Mouse (Mus musculus): ENCODE data around the gene Rfx2. TPM values are rescaled to one million over a fixed set of nuclear protein-coding genes. Genes with fewer than 3 reads are reported as not detected.

The Rfx2 gene
- polyA plus RNA-seq, 1 experiment = 11.2 TPM

DNA sequence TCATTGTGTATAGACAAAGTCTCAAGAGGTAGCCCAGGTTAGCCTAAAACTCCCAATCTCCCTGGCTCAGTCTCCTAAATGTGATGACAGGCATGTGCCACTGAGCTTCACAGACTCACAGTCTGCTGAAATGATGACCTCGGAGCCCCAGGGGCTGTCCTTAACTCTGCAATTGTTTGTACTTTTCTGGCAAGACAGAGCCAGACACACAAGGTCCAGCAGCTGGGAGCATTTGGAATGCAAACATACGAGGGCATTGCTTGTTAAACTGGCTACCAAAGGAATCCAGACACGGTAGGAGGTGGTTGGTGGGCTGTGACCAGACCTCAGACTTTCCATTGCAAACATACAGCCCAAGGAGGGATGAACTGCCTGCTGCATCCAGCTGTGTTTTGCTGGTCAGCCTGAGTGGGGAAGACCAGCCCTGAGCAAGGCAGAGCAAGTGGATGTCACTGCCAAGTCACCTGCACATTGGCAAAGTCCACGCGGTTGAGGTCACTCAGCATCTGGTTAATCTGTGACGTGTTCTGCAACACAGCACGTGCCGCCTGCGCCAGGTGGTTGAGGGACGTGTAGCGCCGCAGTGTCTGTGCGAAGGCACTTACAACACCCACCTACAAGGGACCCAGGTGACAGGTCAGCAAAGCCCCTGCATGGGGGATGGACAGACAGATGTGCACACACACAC, 50.4 kb downstream of the Rfx2 start:
- no peak for DNase-seq (ENCODE audit: low read depth)

DNA sequence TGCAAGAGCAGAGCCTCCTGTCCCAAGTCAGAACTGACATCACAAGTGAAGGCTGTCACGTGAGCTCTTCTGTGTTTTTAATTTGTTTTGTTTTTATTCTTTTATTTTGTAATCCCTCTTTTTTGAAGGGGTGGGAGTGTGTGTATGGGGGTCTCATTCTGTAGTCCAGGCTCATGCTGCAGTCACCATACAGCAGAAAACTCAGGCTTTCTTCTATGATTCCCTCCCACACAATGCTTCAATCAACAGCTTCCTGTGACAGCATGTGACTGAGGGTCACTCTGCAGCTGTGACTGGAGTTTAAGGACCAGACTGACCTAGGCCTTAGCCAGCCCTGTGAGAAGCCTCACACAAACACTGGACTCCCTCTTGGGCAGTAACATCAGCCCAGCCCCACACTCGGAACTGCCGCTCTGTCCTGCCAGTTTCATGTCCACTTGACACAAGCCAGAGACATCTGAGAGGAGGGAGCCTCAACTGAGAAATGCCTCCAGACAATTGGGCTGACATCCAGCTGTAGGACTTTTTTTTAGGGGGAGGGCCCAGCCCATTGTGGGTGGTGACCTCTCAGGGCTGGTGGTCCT, 51.9 kb downstream of the Rfx2 start:
- no peak for DNase-seq (ENCODE audit: low read depth)

DNA sequence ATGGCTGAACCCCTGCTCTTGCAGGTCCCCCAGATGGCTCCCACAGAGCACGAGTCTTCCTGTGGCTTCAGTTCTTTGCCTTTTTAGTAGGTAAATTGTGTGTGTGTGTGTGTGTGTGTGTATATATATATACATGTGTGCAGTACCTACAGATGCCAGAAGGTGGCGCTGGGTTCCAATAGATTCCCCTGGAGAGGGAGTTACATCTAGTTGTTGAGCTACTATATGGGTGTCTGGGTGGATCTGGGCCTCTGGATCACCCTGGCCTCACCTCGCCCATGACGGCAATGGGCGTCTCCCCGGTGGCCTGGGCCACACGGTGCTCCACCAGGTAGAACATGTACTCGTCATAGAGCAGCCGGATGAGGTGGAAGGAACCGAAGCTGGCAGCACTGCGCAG, 53.2 kb downstream of the Rfx2 start:
- DNase-seq (ENCODE audit: low read depth) = no peak

DNA sequence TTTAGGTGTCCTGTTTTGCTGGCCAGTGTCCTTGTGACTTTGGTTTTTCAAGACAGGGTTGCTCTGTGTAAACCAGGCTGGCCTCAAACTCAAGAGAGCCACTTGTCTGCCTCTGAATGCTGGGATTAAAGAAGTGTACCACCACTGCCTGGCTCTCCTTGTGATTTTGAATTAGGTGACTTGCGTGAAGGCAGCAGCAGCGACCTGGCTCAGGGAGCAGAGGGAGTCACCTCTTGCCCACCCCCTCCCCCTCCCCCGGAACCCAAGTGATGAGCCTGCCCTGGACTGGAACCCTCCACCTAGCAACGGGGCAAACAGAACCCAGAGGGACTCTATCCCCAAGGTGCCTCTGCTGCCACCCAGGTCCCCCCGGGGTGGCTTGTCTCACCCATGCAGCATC, 60.9 kb downstream of the Rfx2 start, which contains the start of gene Prr22:
Gene Prr22 (plus strand): TSS at position 301 of the 400 bp plus-strand sequence.
- DNase-seq (ENCODE audit: low read depth) = no peak

DNA sequence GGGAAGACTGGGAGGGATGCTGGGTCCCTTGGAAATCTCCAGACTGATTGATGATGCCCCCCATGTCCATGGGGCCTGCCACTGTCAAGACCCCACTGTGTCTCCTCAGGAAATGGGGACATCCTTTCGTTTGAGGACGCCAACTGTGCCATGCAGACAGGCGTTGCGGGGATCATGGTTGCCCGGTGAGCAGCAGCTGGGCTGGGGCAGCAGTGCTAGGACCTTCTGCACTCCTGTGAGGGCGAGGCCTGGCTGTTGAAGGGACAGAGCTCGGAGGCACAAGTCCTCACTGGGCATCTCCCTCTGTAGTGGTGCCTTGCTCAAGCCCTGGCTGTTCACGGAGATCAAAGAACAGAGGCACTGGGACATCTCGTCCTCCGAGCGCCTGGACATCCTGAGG, 61.9 kb downstream of the Rfx2 start:
- DNase-seq (ENCODE audit: low read depth) = no peak

DNA sequence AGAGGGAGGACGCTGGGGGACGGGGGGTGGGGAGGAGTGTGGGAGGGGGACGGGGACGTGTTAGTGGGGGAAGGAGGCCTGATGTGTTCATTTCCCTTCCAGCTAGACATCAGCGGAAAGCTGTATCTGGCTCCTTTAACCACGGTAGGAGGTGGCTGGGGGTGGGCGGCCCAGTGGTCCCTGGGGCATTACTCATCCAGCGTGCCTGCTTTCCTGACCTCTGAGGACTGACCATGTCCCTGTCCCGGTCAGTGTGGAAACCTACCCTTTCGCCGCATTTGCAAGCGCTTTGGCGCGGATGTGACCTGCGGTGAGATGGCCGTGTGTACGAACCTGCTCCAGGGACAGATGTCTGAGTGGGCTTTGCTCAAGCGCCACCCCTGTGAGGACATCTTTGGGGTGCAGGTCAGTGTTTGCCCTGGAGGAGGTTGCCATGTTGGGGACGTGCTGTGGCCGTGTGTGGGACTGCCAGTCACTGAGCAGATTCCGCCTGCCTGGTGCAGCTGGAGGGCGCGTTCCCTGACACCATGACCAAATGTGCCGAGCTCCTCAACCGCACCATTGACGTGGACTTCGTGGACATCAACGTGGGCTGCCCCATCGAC, 63.2 kb downstream of the Rfx2 start:
- DNase-seq (ENCODE audit: low read depth) = no peak

DNA sequence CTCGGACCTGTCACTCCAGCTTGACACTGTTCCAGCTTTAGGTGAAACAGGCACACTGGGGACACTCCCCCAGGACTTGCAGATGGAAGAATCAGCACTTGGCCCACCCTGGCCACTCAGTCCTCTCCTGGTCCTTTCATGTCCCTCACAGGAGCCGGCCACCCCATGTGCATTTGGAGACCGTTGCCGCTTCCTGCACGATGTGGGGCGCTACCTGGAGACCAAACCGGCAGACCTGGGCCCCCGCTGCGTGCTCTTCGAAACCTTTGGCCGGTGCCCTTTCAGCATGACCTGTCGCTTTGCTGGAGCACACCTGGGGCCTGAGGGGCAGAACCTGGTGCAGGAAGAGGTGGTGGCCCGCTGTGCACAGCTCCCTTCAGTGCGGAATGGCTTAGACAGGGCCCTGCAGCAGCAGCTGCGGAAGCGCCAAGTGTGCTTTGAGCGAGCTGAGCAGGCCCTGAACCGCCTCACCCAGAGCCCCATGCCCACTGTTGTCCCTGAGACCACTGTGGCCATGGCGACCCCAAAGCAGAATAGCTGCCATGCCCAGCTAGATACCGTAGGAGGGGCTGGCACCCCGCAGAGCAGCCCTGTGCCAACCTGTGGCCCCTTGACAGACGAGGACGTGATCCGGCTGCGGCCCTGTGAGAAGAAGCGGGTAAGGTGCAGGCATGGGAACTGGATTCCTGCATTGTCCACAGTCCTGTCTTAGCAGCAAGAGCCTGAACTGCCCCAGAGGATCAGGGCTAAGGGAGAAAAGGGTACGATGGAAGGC, 64.0 kb downstream of the Rfx2 start:
- DNase-seq (ENCODE audit: low read depth) = no peak

DNA sequence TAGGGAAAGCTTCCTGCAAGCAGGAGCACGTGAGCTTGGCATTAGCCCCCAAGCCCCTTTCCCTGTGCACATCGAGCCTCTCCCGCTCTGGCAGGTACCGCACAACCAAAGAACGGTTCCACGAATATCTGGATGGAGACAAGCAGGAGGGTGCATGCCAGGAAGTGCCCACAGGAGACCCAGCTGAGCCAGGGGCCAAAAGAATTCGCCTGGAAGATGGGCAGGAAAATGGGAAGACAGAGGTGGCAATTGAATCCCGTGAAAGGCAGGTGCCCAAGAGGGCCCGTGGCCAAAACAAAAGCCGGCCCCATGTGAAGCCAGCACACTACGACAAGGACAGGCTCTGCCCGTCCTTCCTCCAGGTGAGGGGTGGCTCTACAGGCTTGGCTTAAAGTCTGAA, 65.4 kb downstream of the Rfx2 start:
- DNase-seq (ENCODE audit: low read depth) = no peak

DNA sequence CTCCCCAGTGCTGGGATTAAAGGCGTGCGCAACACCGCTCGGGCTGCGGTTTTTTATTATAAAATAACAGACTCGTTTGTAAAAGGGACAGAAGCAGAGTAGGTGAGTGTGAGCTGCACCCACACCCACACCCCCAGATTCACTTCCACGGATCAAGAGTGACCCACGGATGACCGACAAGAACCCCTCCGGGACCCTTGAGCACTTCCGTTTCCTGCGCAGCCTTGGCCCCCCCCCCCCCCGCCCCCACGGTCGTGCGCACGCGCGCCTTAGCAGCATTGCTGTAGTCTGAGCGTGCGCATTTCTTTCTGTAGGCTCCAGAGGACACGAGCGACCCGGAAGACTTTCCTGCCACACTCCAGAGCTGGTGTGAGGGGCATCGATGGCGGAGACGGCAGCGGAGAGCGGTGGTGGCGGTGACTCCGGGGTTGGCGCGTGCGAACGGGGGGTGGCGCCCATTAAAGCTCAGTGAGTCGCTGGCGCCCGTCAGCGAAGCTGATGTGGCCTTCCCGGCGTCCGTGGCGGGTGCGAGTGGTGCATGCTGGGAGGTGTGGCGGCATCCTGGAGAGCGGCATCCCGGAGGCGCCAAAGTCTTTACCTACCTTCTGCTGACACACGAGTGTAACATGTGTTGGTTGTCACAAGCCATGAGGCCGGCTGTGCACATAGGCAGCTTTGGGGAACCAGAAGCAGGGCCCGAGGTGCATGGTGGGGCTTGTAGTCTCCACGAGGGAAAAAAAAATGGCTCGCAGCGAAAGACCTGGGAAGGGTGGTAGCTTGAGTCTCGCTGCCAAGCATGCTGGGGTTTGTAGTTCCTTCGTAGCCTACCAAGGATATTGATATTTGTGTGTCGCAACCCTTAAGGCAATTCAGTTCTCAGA, 66.1 kb downstream of the Rfx2 start, which contains the start of gene Dus3l:
Gene Dus3l (plus strand): TSS at position 284 of the 881 bp plus-strand sequence.
- DNase-seq (ENCODE audit: low read depth) = no peak

DNA sequence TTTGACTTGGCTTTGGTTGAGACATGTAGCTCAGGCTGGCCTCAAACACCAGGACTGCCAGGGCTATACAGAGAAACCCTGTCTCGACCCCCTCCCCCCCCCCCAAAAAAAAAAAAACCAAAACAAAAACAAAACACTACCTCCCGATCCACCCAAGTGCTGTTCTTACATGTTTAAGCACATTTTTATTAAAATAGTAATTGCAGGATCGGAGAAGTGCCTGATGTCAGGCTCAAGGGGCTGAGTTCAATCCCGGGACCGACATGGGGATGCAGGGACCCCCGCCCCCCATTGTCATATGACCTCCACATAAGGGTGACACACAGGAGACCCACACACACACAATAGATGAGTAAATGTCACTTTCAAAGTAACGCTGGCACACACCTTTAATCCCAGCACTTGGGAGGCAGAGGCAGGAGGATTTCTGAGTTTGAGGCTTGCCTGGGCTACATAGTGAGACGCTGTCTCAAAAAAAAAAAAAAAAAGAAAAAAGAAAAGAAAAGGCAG, 67.0 kb downstream of the Rfx2 start:
- no peak for DNase-seq (ENCODE audit: low read depth)

DNA sequence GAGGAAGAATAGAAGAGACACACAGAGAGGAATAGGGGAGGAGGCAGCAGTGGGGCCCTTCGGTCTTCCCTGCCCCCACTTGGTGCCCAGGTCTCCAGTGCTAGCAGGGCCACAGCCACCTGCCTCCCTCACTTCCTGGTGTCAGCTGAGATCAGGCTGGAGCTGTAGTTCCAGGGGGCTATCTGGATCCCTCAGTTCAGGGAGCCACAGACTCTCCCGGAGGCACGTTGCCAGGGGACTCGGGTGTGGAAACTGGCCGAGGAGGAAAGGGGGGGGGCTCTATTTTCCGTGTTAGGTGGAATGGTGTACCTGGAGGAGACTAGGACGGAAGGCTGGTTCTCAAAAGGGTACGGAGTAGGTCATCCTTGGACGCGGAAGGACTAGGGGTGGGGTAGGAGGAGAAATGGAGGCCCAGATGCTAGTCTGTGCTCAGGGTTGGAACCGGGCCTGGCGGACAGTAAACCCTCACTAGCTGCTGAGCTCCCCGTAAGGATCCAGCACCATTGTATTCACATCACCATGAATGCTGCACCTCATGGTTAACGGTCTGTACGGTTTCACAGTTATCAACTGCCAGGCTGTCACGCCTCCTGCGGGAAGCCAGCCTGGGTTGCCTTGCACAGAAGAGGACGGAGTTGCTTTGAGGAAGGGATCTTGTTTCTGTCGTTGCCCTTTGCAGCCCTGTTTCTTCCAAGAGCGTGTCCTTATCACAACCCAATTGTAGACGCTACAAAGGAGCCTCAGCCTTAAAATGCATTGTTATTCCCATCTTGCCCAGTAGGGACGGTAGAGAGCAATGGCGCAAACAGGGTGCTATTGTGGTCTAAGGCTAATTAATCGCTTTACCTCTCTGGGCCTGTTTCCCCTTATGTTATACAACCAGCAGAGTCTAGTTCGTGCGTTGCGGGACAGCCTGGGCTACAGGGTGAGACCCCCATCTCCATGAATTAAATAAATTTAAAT, 67.8 kb downstream of the Rfx2 start:
- no peak for DNase-seq (ENCODE audit: low read depth)

DNA sequence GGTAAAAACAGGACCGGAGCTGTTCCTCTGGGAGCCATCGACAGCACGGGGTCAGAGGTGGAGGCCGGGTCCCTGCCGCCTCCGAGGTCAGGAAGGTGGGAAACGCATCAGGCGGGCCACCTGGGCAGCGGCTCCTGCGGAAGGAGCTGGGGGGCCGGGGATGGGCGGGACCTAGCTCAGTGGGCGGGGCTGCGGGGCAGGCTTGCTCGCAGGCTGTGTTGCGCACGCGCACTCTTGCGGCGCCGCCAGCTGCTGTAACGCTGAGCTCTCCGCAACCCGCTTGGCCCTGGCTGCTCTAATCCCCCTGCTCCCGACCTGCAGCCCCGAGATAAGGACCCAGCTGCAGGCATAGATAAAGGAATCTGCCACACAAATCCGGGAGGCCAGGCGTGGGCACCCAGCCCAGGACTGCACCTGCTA, 68.8 kb downstream of the Rfx2 start:
- no peak for DNase-seq (ENCODE audit: low read depth)

DNA sequence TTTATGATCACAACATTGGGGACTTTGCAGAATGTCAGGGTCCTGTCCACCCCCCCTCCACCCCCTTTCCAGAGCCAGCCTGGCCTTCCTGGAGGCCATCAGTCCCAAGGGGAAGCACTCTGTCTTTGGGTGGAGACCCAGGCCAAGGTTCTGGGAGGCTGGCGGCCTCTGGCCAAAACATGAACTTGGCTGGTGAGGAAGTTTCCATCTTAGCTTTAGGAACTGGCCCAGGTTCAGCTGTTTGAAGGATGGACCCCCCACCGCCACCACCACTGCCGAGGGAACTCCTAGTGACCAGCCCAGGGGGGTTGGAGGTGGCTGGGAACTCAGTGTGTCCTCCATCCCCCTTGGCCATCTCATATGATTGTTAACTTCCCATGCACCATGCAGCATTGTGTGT, 69.7 kb downstream of the Rfx2 start:
- DNase-seq (ENCODE audit: low read depth) = no peak

DNA sequence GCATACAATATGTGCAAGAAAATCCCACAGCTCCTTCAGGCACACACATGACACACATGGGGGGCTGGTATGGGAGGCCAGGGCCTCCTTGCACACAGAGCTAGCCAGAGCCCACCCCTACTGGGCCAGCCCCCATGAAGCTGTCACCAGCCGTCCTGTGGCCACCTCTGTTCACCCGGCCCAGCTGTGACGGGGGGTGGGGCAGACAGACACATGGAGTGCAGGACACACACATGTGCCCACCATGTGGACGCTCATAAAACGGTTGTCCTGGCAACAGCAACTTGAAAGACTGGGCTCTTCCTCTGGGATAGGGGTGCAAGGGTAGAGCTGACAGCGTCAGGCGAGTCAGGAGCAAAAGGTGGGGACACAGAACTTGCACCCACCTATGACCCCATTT, 71.6 kb downstream of the Rfx2 start:
- no peak for DNase-seq (ENCODE audit: low read depth)

DNA sequence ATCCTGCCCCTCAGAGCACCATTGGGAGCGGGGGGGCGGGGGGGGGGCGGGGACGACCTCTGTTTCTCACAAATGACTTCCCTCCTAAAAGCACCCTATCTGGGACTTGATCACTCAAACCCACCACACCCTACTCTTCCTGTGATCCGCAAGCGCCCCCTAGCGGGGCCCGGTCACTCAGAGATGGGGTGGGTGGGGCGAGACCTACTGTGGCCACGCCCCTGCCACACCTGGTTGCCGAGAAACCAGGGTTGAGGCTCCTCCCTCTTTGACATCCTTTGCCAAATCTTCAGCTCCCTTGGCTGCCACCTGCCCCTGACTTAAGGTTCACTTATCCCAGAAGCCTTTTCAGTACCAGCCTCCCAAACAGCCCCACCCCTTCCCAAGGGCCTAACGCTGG, 72.7 kb downstream of the Rfx2 start:
- DNase-seq (ENCODE audit: low read depth) = no peak

DNA sequence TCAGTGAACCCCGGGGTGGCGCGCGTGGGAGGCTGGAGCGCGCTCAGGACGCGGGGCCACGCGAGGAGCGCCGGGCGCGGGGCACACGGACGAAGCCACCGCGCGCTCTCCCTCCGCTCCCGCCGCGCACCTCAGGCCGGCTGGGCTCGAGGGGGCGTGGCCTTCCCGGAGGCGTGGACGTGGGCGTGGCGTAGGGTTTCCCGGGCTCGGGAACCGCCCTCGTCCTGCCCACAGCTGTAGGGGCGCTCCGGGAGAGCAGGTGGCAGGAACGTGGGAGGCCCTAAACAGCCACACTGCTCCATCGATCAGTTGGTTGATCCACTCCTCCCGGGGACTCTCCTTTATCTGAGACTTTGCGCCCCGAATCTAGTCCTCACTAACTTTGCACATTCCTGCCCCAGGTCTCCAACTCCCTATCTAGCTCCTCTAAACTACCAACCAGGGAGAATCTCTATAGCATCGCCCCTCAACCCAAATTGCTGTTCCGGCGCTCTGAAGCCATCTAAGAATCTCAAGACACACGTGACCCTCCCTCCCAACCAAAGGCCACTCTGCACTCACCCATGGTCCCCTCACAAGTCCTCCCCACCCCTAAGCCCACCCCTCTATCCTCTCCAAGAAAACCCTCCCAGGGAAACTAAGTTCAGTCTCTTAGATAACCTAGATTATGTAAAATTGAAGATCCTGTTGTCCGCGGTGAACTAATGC, 73.2 kb downstream of the Rfx2 start, which contains the start of gene Nrtn:
Gene Nrtn (minus strand): TSS at position 115 of the 708 bp plus-strand sequence.
- no peak for DNase-seq (ENCODE audit: low read depth)

DNA sequence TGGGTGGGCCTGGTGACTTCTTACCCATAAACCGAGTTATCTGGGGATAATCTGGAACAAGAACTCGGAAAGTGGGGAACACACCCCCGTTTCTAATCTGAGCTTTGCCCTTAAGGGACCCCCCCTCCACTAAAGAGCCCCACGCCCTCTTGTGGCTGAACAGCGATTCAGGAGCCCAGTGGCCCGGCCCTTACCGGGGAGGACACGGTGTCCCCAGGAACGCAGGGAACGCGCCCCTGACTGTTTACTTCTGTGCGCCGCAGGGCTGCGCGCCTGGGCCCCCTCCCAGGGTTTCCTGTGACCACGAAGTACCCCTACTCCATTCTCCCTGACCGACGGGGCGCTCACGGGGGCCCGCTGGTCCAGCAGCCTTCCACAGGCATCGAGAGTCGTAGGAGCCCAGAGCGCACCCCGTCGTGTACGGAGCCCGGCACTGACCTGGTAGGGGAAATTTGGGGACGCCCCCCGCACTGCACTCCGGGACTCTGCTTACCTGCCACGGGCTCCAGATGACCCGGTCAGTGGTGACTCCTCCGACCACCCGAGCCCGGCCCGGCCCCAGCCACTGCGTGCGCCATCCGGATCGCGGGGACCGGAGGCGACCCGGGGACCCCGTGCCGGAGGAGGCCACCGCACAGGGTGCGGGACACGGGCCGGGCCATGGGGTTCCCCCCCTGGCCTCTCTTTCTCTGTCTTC, 74.0 kb downstream of the Rfx2 start:
- no peak for DNase-seq (ENCODE audit: low read depth)

DNA sequence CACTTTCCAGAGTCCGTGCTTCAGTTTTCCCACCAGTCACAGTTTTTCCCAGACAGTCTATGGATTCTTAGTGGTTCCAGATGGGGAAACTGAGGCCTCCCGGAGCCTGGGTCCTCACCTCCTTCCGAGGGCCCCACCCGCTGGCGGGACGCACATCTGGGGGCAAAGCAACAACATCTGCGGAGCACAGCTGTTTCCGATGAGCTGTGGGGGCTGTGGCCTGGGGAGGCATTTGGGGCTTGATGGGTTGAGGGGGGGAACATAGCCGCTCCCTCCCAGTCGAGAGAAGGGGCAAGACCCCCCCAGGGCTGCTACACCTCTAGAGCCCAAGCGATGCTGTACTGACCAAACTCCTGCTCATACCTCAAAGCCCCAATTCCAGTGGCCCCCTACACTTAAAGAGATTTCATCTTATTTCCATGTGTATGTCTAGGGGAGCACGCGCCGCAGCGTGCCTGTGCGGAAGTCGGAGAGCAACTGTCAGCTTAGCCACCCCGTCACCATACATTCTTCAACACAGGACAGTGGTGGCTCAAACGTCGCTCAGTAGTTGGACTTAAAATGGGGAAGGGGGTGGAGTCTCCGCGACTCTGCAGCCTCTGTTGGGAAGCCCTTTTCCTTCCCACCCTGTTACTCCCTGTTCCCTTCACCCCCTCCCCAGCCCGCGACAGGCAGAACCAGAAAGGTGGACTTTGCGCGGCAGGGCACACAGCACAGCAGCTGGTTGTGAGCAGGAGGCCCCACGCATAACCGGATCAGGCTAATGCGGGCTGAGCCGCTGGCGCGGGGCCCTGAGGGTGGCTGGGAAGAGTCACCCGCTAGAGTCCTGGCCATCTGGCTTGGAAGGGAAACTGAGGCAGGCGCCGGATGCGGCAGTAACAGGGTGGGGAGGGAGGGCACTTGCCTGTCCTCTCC, 76.3 kb downstream of the Rfx2 start:
- no peak for DNase-seq (ENCODE audit: low read depth)
